Mouse (Mus musculus): ENCODE measurements at regions not wholly inside any gene's neighbourhood (a gene's known extent, or its start where the extent isn't known, plus 50 kb on each side); places are given as distances from the start of the nearest gene placed in this dataset.

DNA sequence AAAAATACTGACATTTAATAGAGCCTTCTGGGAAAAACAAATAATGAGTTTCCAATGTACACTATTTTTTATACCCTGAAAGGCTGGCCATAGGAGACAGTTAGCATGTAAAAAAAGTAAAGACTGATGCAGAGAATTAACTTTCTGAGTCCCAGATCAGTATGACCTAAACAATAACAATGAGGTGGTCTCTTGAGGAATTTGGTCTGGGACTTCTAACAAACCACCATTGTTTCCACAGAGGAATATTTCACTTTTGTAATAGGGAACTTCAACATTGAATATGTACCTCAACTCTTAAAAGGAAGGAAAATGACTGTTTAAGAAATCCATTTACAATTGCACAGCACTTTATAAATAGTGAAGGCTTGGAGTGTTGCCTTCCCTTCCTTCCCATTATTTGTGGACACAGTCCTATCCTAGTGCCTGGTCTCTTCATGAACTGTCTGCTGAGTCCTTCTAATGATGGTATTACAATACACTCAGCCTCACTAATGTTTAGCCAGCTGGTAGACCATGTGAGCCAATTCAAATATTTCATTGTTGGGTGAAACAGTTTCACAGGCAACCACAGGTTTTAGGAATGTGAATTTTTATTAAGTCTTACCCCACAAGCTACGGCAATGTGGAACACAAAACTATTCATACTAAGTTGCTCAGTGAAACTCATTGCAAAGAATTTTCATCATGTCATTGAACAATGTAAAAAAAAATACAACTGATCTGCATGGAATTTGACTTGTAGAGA, 358.7 kb downstream of the Atp6ap1l start:
- no peak for DNase-seq (ENCODE audit: low read depth in 1 of 2, low spot score in 2 of 2)
- H3K27me3 ChIP-seq (ENCODE audit: control insufficient read depth, insufficient read depth, low read length), result no peaks in the 10 kb centered on the region
- TF ChIP-seq POLR2A (IDR thresholded peaks at IDR 0.05; ENCODE audit: low read depth, low read length) (no peak), CTCF (IDR thresholded peaks at IDR 0.05; ENCODE audit: extremely low read depth, insufficient read depth, insufficient read length, insufficient replicate concordance) (no peak)
- H3K4me1 ChIP-seq (ENCODE audit: control insufficient read depth, insufficient read depth, insufficient read length), result no peaks in the 10 kb centered on the region
- 86% methylated on average over 1 of the region's 1 CpGs for WGBS
- H3K36me3 ChIP-seq (ENCODE audit: control insufficient read depth, insufficient read depth, low read length), result no peaks in the 10 kb centered on the region
- H3K4me3 ChIP-seq (ENCODE audit: extremely low read depth, insufficient read depth, insufficient read length), result no peak overlapping the region
- H3K27ac ChIP-seq (ENCODE audit: insufficient read depth, low read length), result no peak overlapping the region

DNA sequence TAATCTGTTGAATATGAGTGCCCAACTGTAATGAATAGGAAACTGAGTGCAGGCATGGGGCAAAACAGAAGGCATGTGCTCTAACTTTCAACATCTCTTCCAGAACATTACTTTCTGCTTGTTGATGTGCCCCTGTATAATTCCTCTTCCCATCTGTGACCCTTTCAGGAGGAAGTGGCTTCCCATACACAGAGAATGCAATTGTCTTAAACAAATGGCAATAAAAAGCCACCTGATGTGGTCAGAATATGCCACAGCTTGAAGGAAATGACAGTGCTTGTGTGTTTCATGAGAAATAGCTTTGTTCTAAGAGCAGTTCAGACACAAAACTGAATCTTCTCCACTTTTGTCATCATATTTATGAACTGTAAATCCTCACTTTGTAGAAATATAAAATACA, 359.3 kb downstream of the Atp6ap1l start:
- DNase-seq (ENCODE audit: low read depth in 1 of 2, low spot score in 2 of 2), result no peak
- TF ChIP-seq POLR2A (IDR thresholded peaks at IDR 0.05; ENCODE audit: low read depth, low read length), result no peak
- TF ChIP-seq CTCF (IDR thresholded peaks at IDR 0.05; ENCODE audit: extremely low read depth, insufficient read depth, insufficient read length, insufficient replicate concordance), result no peak

DNA sequence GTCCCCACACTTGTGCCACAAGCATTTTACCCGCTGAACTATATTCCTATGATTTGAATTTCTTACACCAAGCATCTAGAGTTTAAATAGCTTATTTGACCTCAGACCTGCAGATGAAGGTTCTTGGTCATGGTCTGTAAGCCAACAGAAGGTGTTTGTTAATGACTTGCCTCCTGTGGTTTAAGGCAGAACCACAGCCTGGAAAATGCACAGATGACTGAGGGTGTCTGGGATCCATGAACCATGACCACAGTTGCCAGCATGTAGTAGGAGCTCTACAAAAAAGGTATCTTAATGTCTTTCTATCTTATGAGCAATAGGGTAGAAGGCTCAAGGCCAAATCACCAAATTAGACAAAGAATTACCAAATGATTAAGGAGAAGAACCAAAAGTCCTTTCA, 367.6 kb downstream of the Atp6ap1l start:
- H3K27me3 ChIP-seq (ENCODE audit: control insufficient read depth, insufficient read depth, low read length), result no peaks in the 10 kb centered on the region
- H3K27ac ChIP-seq (ENCODE audit: insufficient read depth, low read length), result no peak overlapping the region
- no peak for TF ChIP-seq POLR2A (IDR thresholded peaks at IDR 0.05; ENCODE audit: low read depth, low read length)
- TF ChIP-seq CTCF (IDR thresholded peaks at IDR 0.05; ENCODE audit: extremely low read depth, insufficient read depth, insufficient read length, insufficient replicate concordance), result no peak
- H3K4me3 ChIP-seq (ENCODE audit: extremely low read depth, insufficient read depth, insufficient read length), result no peak overlapping the region
- H3K36me3 ChIP-seq (ENCODE audit: control insufficient read depth, insufficient read depth, low read length), result no peaks in the 10 kb centered on the region
- DNase-seq (ENCODE audit: low read depth in 1 of 2, low spot score in 2 of 2), result no peak
- H3K4me1 ChIP-seq (ENCODE audit: control insufficient read depth, insufficient read depth, insufficient read length), result no peaks in the 10 kb centered on the region
- WGBS, result 47% methylated on average over 1 of the region's 1 CpGs

More for the DNA sequence above, 359.3 kb downstream of the Atp6ap1l start:
- Histone ChIP-seq H3K27me3 (ENCODE audit: control insufficient read depth, insufficient read depth, low read length) (no peaks in the 10 kb centered on the region), H3K36me3 (ENCODE audit: control insufficient read depth, insufficient read depth, low read length) (no peaks in the 10 kb centered on the region), H3K4me1 (ENCODE audit: control insufficient read depth, insufficient read depth, insufficient read length) (no peaks in the 10 kb centered on the region), H3K27ac (ENCODE audit: insufficient read depth, low read length) (no peak overlapping the region), H3K4me3 (ENCODE audit: extremely low read depth, insufficient read depth, insufficient read length) (no peak overlapping the region)

DNA sequence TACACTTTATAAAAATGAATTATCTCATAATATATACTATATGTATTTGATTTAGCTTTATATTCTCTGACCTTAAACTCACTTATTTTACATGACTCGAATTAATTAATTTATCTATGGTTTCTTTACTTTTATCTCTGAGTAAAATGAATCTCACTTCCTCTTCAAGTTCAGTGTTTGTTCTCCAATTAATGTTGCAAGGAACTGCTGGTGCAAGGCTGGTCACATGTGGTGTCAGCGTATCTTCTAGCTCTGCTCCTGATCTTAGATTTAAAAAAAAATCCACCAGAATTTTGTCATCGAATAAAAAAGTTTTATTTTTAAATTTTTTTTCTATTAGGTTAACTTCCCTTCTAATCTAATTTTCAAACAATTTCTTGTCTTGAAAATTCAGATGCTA, 378.2 kb downstream of the Atp6ap1l start:
- no peaks in the 10 kb centered on the region for H3K36me3 ChIP-seq (ENCODE audit: control insufficient read depth, insufficient read depth, low read length)
- no peak for DNase-seq (ENCODE audit: low read depth in 1 of 2, low spot score in 2 of 2)
- no peaks in the 10 kb centered on the region for H3K27me3 ChIP-seq (ENCODE audit: control insufficient read depth, insufficient read depth, low read length)
- no peak overlapping the region for H3K4me3 ChIP-seq (ENCODE audit: extremely low read depth, insufficient read depth, insufficient read length)
- no peak overlapping the region for H3K27ac ChIP-seq (ENCODE audit: insufficient read depth, low read length)
- H3K4me1 ChIP-seq (ENCODE audit: control insufficient read depth, insufficient read depth, insufficient read length), result no peaks in the 10 kb centered on the region
- 71% methylated on average over 3 of the region's 3 CpGs for WGBS
- TF ChIP-seq POLR2A (IDR thresholded peaks at IDR 0.05; ENCODE audit: low read depth, low read length), result no peak
- no peak for TF ChIP-seq CTCF (IDR thresholded peaks at IDR 0.05; ENCODE audit: extremely low read depth, insufficient read depth, insufficient read length, insufficient replicate concordance)

DNA sequence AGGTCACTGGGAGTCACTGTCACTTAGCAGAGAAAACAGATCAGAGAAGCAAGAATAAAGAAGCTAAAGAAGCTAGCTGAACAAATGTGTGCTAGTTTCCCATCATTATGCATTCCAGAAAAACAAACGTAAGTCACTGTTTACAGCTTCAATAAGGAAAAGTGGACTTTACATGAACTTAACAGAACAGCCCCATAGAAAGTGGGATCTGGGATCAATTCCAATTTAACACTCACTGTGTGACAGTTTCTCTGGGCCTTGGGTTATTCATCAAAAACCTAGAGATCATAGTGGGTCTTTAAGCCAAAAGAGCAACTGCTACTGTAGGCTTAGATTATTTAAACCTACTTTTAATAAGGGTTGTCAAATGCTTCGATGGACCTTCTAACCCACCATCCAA, 379.4 kb downstream of the Atp6ap1l start:
- WGBS, result 95% methylated on average over 2 of the region's 2 CpGs
- no peak for TF ChIP-seq CTCF (IDR thresholded peaks at IDR 0.05; ENCODE audit: extremely low read depth, insufficient read depth, insufficient read length, insufficient replicate concordance)
- no peak for DNase-seq (ENCODE audit: low read depth in 1 of 2, low spot score in 2 of 2)
- no peaks in the 10 kb centered on the region for H3K36me3 ChIP-seq (ENCODE audit: control insufficient read depth, insufficient read depth, low read length)
- no peak overlapping the region for H3K4me3 ChIP-seq (ENCODE audit: extremely low read depth, insufficient read depth, insufficient read length)
- H3K27ac ChIP-seq (ENCODE audit: insufficient read depth, low read length), result no peak overlapping the region
- no peaks in the 10 kb centered on the region for H3K27me3 ChIP-seq (ENCODE audit: control insufficient read depth, insufficient read depth, low read length)
- no peaks in the 10 kb centered on the region for H3K4me1 ChIP-seq (ENCODE audit: control insufficient read depth, insufficient read depth, insufficient read length)

DNA sequence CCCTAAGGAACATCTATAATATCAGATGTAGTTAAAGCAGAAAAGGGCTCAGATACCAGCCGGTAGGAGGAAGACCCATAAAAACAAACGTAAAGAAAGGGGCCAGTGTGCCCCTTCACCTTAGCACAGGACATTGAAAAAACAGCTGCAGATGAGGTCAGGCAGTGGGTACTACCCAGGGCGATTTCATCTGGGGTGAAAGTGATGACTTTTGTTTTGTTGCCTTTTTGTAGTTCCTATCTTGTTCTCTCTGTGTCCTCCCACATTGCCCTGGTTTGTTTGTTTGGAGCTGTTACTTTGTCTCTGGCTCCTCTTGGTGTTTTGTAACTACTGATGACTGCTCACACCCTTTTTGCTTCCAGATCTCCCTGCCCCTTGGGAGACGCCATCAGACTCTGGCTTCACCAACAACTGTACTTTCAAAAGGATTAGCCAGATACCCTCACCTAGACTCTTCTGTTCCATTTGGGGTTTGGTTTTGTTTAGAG, 383.4 kb downstream of the Atp6ap1l start:
- Histone ChIP-seq H3K4me1 (ENCODE audit: control insufficient read depth, insufficient read depth, insufficient read length) (no peaks in the 10 kb centered on the region), H3K27me3 (ENCODE audit: control insufficient read depth, insufficient read depth, low read length) (no peaks in the 10 kb centered on the region), H3K36me3 (ENCODE audit: control insufficient read depth, insufficient read depth, low read length) (no peaks in the 10 kb centered on the region), H3K4me3 (ENCODE audit: extremely low read depth, insufficient read depth, insufficient read length) (no peak overlapping the region), H3K27ac (ENCODE audit: insufficient read depth, low read length) (no peak overlapping the region)
- no peak for TF ChIP-seq CTCF (IDR thresholded peaks at IDR 0.05; ENCODE audit: extremely low read depth, insufficient read depth, insufficient read length, insufficient replicate concordance)
- TF ChIP-seq POLR2A (IDR thresholded peaks at IDR 0.05; ENCODE audit: low read depth, low read length), result no peak
- DNase-seq (ENCODE audit: low read depth in 1 of 2, low spot score in 2 of 2), result no peak
- 72% methylated on average over 4 of the region's 4 CpGs for WGBS

DNA sequence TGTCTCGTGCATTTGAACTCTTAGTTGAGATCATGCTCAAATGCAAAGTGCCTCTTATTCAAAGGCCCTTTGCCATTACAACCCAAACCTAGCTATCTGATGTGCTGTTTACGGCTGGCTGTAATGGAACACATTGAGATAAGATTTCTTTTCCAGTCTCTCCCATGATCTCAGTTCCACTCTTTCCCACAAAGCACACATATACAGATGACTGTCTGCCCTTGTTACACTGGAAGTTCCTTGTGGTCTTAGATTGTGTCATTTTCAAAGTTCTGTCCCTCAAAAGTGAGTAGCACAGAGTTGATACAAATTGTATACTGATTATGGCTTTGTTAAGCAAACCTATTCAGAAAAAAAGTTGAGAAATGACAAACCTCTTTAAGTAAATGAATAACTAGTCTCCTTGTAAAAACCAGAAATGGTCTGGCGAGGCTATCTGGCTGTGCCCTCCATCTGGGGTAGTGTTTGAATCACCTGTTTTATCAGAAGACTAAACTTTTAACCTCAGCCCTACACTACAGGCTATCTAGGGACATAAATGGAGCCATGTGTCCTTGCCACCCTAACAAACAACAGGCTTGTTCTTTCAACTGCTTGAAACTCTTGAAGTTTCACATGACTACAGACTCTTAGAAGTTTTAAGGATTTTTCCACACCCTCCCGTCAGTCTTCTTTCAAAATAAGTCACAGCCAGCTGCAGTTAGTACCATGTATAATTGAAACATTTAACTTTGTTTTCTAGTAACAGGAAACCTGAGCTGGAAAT, 384.0 kb downstream of the Atp6ap1l start:
- Histone ChIP-seq H3K27me3 (ENCODE audit: control insufficient read depth, insufficient read depth, low read length) (no peaks in the 10 kb centered on the region), H3K27ac (ENCODE audit: insufficient read depth, low read length) (no peak overlapping the region), H3K4me3 (ENCODE audit: extremely low read depth, insufficient read depth, insufficient read length) (no peak overlapping the region), H3K36me3 (ENCODE audit: control insufficient read depth, insufficient read depth, low read length) (no peaks in the 10 kb centered on the region), H3K4me1 (ENCODE audit: control insufficient read depth, insufficient read depth, insufficient read length) (no peaks in the 10 kb centered on the region)
- TF ChIP-seq CTCF (IDR thresholded peaks at IDR 0.05; ENCODE audit: extremely low read depth, insufficient read depth, insufficient read length, insufficient replicate concordance), result no peak
- no peak for TF ChIP-seq POLR2A (IDR thresholded peaks at IDR 0.05; ENCODE audit: low read depth, low read length)
- no peak for DNase-seq (ENCODE audit: low read depth in 1 of 2, low spot score in 2 of 2)
- WGBS, result 88% methylated on average over 4 of the region's 4 CpGs
